Mouse (Mus musculus) layer of hippocampus, adult 8-10 months (tissue): Measurements from ENCODE around the gene S100a6. TPM values are rescaled to one million over a fixed set of nuclear protein-coding genes. Genes with fewer than 3 reads are reported as not detected.
A peak's percentile ranks its signal among the peaks of the same experiment; 100 is the strongest.

Experiments
- DNase-seq, 2 experiments: peaks; one replicate each; pipeline ENCODE4 v3.0.0; 2022; ENCODE audit warnings: low spot score in 2 of 2
- total RNA-seq, 4 experiments: library from RNA; stranded (reverse); gene quantifications; 2 replicates each; pipeline ENCODE4 v1.2.4; 2022

Gene S100a6
- total RNA-seq, result 10 to 100 TPM; 22.1 to 95.0 (median 51.5) TPM

DNA sequence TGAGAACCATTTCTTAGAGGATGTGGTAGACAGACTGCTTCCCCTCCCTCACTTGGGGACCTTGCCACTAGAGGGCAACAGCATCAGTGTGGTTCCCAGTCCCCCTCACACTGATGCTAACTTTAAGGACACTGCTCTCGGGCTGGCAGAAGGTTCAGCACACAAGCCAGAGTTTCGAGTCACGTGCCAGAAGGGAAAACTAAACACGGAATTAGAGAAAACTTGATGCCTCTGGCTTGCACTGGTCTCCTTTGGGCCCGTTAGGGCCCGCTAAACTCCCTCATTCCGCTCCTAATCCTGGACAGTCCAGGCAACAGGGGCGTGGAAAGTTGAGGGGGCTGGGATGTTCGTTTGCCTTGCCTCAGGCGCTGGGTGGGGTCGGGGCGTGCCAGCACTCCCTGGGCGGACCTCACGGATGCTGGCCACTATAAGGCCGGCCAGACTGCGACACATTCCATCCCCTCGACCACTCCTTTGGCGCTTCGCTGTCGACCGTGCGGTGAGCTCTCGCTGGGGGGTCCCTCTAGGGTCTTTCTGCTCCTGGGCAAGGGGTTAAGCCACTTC, at the start of gene S100a6:
S100a6 (plus strand) TSS at position 155 of the 564 bp plus-strand sequence.
- no peak for DNase-seq

DNA sequence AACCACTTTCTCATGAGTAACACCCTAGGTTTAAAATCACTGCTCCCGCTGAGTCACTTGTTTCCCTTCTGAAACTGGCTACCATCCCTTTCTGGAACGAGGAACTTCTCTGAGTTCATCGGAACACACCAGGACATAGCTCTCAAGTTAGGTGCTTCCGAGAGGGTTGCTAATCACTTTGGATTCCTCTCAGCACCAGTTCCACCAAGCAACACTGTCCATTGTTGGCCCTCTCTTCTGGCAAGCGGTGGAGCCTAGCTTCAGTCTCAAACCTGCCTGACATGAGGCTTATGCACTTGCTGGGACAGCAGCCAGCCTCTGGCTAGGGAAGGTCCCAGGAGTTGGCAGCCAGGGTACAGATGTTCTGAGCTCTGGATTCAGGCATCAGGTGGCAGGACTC, 38.0 kb upstream of the S100a6 start:
- DNase-seq, result no peak

DNA sequence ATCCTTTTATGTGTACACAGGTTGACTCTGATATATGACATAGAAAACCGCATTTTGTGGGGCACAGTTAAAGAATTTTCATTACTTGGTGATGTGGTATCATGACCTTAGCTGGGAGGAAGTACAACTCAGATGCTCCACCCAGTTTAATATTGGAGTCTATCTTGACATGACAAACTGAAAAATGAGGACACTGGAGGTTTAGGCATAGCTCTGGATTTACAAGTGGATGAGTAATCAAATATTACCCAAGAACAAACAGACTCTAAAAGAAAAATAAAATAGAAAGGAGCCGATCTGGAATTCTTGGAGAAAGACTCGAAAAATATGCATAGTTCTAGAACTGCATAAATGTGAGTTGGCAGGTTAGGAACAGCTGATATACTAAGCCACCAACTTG, 37.4 kb upstream of the S100a6 start:
- DNase-seq, result no peak

DNA sequence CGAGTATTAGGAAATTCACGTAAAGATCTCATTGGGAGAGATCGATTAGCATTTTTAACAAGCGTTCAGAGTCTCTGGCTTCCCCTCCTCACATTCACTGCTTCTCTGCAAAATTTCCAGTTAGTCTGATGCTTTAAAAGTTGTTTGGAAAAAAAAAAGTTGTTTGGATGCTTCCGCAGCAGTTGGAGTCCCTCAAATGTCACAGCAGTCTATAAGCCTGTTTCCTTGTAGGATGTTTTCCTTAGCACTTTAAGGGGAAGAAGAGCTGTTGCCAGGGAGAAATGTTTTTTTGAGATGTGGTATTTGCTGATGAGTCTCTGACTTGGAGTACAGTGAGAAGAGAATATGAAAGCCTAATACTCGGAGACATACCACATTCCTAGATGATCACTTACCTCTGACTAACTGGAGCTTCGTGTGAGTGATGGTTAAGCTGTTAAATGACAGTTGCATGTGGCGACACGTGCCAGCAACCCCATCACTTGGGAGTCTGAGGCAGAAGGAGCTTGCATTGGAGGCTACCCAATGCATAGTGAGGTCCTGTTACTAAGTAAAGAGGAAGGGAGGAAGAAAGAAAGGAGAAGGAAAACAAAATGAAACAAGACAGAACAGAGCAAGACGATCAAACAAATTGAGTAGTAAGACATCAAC, 36.2 kb upstream of the S100a6 start:
- DNase-seq, result no peak

DNA sequence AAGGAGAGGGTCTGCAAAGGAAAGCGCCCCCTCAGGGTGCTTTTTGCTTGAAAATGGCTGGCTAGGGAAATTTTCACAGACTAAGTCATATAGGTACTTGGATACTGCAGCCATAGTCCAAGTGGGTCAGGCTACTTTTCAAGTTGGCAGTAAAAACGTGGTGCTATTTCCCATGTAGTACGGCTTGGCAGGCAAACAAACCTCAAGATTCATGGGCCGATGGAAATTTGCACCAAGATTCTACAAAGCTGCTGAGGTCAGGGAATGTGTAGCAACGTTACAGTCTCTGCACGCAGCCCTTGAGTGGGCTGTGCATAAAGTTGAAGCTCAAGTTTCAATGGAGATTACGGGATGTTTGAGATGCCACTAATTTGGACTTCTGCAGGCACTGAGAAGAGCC, 33.2 kb upstream of the S100a6 start:
- DNase-seq, result no peak

DNA sequence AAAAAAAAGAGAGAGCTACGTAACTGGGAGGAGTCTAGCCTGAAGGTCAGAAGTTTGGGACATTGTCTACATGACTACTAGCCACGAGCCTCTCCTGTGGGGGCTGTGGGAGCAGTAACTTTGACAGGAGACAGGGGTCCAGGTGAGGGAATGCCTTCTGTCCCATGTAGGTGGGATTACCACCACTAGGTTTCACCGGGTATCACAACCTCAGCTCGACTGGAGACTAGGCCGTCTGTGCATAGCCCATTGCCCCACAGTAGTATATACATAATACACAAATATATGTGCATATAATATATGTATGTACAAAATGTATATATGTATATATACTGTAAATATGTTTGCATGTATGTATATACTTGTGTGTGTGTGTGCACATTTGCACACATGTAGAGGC, 31.5 kb upstream of the S100a6 start:
- no peak for DNase-seq

DNA sequence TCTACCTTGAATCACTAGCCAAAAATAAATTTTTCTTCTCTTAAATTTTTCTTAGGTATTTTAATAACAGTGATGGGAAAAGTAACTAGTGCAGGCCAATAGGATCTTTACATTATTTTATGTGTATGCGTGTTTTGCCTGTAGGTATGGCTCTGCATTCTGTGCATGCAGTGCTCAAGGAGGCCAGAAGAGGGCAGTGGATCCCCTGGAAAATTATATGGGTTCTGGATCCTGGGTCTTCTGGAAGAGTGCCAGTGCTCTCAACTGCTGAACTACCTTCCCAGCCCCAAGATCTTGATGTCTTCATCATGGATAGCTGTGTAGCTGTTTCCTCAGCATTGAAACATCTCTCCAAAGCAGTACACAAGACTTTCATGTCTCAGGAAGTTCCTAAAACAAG, 30.5 kb upstream of the S100a6 start:
- DNase-seq, result no peak

DNA sequence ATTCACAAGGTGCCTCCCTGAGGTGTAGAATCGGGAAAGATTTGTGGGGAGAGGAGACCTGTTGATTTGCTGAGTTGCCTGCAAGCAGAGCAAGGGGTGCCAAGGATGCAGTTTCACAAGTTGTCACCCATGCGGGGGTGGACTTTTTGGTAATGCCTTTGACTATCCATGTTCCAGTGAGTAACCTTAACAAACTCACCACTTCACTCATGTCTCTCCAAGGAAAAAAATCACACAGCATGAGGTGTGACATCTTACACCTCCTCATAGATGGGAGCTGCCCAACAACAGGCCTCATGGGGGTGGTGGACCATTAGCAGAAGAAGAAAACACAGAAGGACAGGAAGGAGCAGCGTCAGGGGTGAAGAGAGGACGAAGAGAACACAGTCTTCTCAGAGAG, 30.1 kb upstream of the S100a6 start:
- DNase-seq, result no peak

DNA sequence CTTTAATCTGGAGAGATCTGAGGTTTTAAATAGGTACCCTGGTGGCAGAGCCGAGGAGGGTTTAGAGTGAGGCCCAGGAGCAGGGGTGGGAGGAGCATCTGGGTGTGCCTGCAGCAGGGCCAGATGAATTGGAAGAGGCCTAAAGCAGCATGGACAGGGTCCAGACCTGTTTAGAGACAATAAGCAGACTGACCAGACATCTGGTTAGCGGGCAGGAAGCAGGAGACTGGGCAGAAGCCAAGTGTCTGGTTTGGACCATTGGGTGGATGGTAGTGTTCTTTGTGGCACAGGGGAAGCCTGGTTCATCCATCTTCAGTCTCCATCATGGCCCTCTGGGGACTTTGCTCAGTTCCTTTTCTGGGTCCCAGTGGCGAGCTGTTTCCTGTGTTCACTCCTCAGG, 28.8 kb upstream of the S100a6 start:
- no peak for DNase-seq

DNA sequence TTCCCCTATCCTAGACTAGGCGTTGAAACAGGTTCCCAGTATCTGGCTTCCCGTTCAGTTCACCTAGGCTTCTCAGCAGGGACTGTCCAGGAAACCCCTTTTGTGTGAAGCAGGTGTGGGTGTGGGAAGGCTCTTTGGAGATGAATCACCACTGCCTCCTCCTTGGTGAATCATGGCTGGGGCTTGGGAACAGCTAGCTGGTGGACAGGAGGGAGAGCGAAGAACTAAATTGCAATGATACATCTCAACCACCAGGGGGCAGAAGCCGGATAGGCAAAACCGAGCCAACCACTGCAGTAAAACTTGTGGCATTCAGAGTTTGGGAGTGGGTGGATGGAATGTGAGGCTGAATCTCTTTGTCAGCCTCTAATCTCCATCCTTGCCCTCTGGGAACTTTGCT, 27.1 kb upstream of the S100a6 start:
- DNase-seq, result peak; percentile 57 to 61

DNA sequence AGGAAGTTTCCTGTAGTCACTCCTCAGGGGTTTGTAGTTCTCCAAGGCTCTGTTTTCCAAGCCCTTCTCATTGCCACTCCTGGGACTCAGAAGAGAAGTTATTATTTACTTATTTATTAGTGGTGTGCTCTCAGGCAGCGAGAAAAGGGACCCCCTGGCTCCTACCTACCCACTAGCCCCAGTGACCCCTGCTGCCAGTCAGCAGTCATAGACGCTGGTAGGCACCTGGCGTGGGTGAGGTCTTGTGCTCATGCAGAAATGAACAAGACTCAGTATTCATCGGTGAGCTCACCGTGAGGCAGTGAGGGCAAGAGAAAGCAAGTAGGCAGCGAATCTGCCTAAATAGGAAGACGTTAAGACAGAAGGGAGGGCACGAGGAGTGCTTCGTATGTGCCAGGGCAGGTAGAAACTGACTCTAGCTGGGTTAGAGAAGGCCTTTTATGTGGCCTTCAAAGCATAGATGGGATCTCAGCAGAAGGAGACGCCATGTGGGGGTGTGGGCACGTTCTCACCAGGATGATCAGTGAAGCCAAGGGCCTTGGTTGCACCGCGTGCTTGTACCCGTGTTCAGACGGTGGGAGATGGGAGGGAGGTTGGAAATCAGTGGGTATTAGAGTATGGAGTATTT, 26.6 kb upstream of the S100a6 start:
- DNase-seq, result no peak

DNA sequence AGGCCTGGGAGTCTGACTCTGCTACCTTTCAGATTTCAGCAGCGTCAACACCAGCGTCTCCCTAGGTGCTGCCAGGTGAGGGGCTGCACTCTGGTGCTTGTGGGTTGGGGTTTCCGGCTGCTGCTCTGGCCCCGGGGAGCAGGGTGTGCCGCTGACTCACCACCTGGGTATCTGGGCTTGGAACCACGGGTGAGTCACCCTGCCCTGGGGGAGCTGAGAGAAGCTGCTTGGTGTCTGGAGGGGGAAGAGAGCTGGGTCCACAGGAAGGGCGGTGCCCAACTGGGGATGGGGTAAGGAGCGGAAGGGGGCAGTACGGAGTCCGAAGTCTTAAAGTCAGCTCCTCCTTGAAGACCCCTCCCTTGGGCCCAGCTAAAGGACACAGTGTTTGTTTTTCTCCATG, 25.8 kb upstream of the S100a6 start:
- DNase-seq, result no peak

DNA sequence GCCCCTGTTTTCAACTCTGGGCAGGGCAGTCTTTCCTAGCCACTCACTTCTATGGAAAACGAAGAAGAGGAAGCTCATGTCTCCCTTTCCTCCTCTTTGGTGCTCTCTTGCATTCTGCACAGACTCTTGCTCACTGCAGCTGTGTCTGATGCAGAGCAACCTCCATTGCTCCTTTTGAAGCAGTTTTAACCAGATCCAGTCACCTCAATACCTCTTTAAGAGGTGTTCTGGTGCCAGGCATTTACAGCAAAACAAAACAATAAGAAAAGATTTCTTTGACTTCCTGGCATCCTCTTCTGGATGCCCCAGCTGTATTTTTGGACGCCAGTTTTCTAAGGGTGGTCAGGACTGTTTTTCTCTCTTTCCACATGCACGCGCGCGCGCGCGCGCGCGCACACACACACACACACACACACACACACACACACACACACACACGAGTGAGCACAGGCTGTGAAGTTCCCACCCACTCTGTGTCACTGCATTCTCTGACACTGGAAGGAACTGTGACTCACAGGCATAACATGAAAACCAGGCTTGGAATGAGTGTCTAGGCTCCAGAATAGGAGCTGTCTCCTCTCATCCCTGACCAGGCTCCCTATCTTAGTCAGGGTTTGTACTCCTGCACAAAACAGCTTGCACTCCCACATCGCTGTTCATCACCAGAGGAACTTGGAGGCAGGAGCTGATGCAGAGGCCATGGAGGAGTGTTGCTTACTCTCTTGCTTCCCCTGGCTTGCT, 25.2 kb upstream of the S100a6 start:
- peak in 1 of 2 experiments; percentile 44 for DNase-seq

DNA sequence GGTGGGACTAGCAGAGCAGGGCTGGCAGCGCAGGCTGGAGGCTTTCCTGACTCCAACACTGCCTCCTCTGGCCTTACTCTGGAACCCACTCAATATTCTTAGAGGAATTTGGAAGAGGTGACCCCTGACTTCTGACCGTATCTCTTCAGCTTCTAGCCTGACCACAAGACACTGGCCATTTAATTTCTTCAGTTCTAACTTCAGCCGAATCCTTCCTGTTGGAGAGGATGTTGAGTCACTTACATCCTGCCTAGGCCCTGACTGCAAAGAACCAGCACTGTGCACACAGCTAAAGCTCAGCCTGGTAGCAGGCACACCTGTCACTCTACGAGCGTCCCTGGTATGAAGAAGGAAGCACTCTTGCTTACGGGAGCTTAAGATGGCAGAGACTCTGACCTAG, 23.3 kb upstream of the S100a6 start:
- DNase-seq, result no peak

DNA sequence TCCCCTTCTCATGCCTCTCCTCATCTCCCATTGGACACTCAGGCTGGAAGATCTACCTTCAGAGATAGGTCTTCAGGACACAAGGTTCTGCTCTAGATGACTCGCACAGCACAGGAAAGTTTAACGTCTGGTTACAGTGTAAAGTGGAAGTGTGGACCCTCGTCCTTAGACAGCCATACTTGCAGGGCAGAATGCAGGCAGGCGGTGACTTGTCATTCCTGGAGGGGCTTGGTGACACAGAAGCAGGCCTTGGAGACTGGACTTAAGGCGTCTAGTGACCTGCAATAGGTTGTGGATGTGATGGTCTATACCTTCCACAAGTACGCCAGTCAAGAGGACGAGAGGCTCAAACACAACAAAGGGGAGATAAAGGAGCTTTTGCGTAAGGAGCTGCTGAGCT, 22.7 kb upstream of the S100a6 start, which contains the start of gene S100a2:
S100a2 (plus strand) TSS at position 301 of the 400 bp plus-strand sequence.
- no peak for DNase-seq

DNA sequence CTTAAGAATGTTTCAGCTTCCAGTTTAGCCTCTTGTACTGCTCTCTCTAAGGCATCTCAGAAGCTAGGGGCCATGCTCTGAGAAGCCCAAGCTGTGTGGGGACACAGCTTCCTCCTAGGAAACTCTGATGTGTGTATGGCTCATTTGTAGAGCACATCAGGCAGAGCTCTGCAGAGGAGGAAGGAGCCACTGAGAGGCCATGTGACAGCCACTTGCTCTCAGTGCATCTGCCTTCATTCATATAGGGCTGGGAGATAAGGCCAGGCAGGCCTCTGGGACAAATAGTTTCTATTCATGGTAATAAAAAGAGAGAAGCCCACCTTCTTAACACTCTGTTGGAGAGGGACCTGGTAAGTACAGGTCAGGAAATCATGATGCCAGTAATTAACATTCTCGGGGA, 18.2 kb upstream of the S100a6 start:
- DNase-seq, result no peak

DNA sequence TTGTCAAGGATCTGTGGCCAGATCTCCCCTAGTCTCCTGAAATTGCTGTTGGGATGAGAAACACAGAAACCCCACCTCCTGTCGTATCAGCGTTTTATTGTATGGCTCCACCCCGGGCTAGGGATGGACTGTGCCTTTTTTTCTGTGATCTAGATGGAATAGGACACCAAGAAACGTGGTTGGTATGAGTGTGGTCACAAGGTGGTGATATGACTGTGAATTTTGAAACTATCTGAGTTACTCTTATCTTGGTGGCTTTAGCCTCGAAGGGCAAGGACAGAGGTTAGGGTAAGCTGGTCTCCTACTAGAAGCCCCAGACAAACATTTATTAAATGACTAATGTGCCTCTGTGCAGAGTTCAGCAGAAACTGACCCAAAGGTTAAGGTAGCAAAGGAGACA, 17.1 kb upstream of the S100a6 start:
- DNase-seq, result no peak

DNA sequence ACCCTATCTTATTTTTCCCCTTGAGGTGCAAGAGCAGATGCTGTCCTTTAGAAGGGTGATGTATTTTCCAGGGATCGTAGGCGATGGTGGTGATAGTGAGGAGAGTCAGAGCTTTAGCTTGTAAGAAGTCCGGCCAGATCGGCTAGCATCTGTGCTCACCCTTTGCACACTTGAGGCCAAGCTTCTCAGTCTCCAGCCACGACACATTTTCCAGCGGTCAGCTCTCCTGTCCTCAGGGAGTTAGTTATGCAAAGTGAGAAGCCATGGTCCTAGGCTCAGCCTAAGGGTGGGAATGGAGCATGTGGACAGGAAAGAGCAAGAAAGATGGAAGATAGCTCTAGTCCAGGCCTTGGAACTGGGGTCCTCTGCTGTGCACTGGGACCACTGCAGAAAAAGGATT, 15.9 kb upstream of the S100a6 start:
- no peak for DNase-seq

DNA sequence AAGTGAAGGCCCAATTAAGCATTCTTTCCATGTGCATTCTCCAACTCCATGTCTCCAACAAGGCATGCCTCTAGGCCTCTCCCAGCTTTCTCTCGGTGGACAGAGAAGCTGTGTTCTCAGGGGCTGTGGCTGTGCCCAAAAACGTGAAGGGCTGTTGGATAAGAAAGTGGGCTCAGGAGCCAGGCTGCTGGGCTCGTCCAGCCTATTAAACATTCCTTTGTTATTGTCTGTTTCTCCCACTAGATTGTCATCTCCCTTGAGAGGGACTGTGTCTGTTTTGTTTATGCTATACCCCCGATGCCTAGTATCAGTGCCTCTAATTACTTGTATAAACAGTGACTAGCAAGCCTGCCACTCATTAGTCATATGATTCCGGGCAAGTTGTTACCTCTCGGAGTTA, 14.9 kb upstream of the S100a6 start:
- DNase-seq, result no peak

DNA sequence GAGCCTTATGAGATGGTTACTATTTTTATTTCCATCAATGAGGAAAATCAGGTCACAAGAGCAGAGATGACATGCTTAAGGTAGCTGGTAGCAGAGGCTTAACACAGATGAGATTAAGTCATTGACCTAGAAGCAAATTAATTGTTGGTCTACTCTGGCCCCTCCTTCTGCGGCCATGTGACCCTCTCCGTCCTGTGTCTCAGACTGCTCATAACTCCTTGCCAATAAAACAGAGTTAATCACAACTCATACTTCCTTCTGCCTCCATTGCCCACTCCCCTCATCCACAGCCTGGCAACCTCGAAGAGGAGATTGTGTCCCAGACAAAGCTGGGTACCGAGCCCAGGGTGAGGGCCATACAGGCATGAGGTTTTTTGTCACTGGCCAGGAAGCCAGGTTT, 14.5 kb upstream of the S100a6 start:
- DNase-seq, result no peak

DNA sequence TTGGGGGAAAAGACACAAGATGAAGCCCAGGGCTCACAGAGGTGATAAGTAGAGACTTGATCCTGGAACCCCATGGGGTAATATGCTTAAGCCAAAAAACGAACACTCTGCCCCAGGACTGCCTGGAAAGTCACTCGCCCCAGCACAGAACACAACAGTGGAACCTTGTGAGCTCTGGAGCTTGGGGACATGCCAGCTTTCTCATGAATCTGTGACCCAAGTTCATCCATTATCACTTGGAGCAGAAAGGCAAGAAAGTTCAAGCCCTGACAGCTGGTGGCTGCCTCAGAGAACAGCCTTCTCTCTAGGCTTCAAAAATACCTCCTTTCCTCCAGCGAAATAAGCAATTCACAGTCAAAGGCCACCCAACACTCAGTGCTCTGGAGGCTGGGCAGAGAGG, 13.3 kb upstream of the S100a6 start:
- no peak for DNase-seq

DNA sequence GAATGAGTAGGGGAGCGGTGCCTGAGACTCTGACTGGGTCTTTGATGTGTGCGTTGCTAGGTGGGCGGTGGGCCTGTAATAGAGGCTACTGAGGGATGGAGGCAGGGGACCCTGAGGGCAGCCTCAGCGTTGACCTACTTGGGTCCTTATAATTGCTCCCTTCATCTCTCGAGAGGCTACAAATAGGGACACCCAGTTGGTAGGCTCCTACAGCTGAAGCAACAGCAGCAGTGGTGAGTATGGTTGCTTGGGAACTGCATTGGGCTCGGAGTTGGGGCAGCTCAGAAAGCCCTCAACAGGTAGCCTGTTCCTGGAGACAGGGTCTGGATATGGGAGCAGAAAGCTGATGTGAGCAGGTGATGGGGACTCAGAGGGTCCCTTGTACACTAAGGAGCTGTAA, 12.6 kb upstream of the S100a6 start:
- no peak for DNase-seq
